Mouse (Mus musculus): ENCODE data around the gene Mpped1. TPM values are rescaled to one million over a fixed set of nuclear protein-coding genes. Genes with fewer than 3 reads are reported as not detected.
A peak's percentile ranks its signal among the peaks of the same experiment; 100 is the strongest.

Mpped1 gene
- total RNA-seq (2021) = not detected

- intact Hi-C loops (cut with DNase I) = no loop called here
These were observed at the start of gene Mpped1 for GRCm38 (mm10) chr15:83779387-83779786. Gene Mpped1 (plus strand): TSS chr15:83779467.

GRCm38 (mm10) chr15:83740676-83741422 is 38.4 kb upstream of the Mpped1 start:
- peak; percentile 11 to 16 for DNase-seq
- intact Hi-C loops (cut with DNase I) = no loop called here

More at GRCm38 (mm10) chr15:83779387-83779786, at the start of gene Mpped1:
- DNase-seq = no peak

- intact Hi-C loops (cut with DNase I) = no loop called here
- DNase-seq = peak in 1 of 2 experiments; percentile 25
These were observed 37.2 kb upstream of the Mpped1 start for GRCm38 (mm10) chr15:83742018-83742417.

- no peak for DNase-seq
These were observed 33.0 kb upstream of the Mpped1 start for GRCm38 (mm10) chr15:83746311-83746710.

GRCm38 (mm10) chr15:83748986-83749385 is 30.3 kb upstream of the Mpped1 start:
- intact Hi-C loops (cut with DNase I) = no loop called here

More at GRCm38 (mm10) chr15:83746311-83746710, 33.0 kb upstream of the Mpped1 start:
- intact Hi-C loops (cut with DNase I) = no loop called here

GRCm38 (mm10) chr15:83749436-83749835 is 29.8 kb upstream of the Mpped1 start:
- intact Hi-C loops (cut with DNase I) = no loop called here

More at GRCm38 (mm10) chr15:83748986-83749385, 30.3 kb upstream of the Mpped1 start:
- no peak for DNase-seq

GRCm38 (mm10) chr15:83756742-83757141 is 22.5 kb upstream of the Mpped1 start:
- DNase-seq = peak; percentile 22 to 36
- intact Hi-C loops (cut with DNase I) = loop anchor here (1.0 kb wide), 2 partner anchors 29 to 122 kb away; no protein-coding TSS in a partner anchor

More at GRCm38 (mm10) chr15:83749436-83749835, 29.8 kb upstream of the Mpped1 start:
- no peak for DNase-seq

- intact Hi-C loops (cut with DNase I) = loop anchor here (1.0 kb wide), 1 partner anchor 95 kb away; no protein-coding TSS in a partner anchor
- no peak for DNase-seq
These were observed 20.3 kb upstream of the Mpped1 start for GRCm38 (mm10) chr15:83758958-83759357.

- intact Hi-C loops (cut with DNase I) = loop anchor here (1.0 kb wide), 1 partner anchor 294 kb away; no protein-coding TSS in a partner anchor
- peak; percentile 28 to 52 for DNase-seq
These were observed 18.6 kb upstream of the Mpped1 start for GRCm38 (mm10) chr15:83760683-83761082.

GRCm38 (mm10) chr15:83761512-83761911 is 17.8 kb upstream of the Mpped1 start:
- intact Hi-C loops (cut with DNase I) = no loop called here
- no peak for DNase-seq

GRCm38 (mm10) chr15:83765388-83766029 is 13.8 kb upstream of the Mpped1 start:
- DNase-seq = no peak
- intact Hi-C loops (cut with DNase I) = no loop called here

GRCm38 (mm10) chr15:83771346-83772053 is 7.8 kb upstream of the Mpped1 start:
- DNase-seq = no peak
- intact Hi-C loops (cut with DNase I) = no loop called here

GRCm38 (mm10) chr15:83772460-83772859 is 6.8 kb upstream of the Mpped1 start:
- peak; percentile 28 to 52 for DNase-seq
- intact Hi-C loops (cut with DNase I) = no loop called here

- intact Hi-C loops (cut with DNase I) = no loop called here
- DNase-seq = no peak
These were observed 6.3 kb upstream of the Mpped1 start for GRCm38 (mm10) chr15:83772953-83773352.

- intact Hi-C loops (cut with DNase I) = no loop called here
- no peak for DNase-seq
These were observed 4.3 kb upstream of the Mpped1 start for GRCm38 (mm10) chr15:83774922-83775321.

- intact Hi-C loops (cut with DNase I) = no loop called here
- DNase-seq = no peak
These were observed 2.8 kb upstream of the Mpped1 start for GRCm38 (mm10) chr15:83776265-83777000.

- intact Hi-C loops (cut with DNase I) = no loop called here
- no peak for DNase-seq
These were observed 1.8 kb upstream of the Mpped1 start for GRCm38 (mm10) chr15:83777476-83777875.

- DNase-seq = no peak
- intact Hi-C loops (cut with DNase I) = no loop called here
These were observed 831 bp downstream of the Mpped1 start for GRCm38 (mm10) chr15:83779855-83780740.

GRCm38 (mm10) chr15:83781304-83781703 is 2.0 kb downstream of the Mpped1 start:
- intact Hi-C loops (cut with DNase I) = no loop called here
- no peak for DNase-seq
